Mouse (Mus musculus) cerebellum, adult 8-10 months (tissue): ENCODE measurements around the gene Grin2d.

ENCODE experiments used
- DNase-seq: peaks from one replicate; pipeline ENCODE4 v3.0.0; 2022

Gene Grin2d

GRCm38 (mm10) chr7:45897258-45897757 is 19.1 kb upstream of the Grin2d start:
- no peak for DNase-seq

- peak; percentile 96 for DNase-seq
Measured at GRCm38 (mm10) chr7:45896517-45897257, 18.5 kb upstream of the Grin2d start, which contains the start of the genes Syngr4 and Tmem143. Gene Syngr4, minus strand, starts transcription at chr7:45896714. Gene Tmem143, plus strand, starts transcription at chr7:45896941.

GRCm38 (mm10) chr7:45895931-45896516 is 17.8 kb upstream of the Grin2d start:
- no peak for DNase-seq

GRCm38 (mm10) chr7:45892651-45893050 is 14.5 kb upstream of the Grin2d start:
- no peak for DNase-seq

- DNase-seq = no peak
Measured at GRCm38 (mm10) chr7:45887246-45887645, 9.1 kb upstream of the Grin2d start.

GRCm38 (mm10) chr7:45881011-45881410 is 2.8 kb upstream of the Grin2d start:
- no peak for DNase-seq

GRCm38 (mm10) chr7:45880531-45880930 is 2.4 kb upstream of the Grin2d start:
- DNase-seq = no peak

GRCm38 (mm10) chr7:45876895-45877294 is 1.3 kb downstream of the Grin2d start:
- DNase-seq = no peak

- DNase-seq = peak; percentile 55
Measured at GRCm38 (mm10) chr7:45873061-45873947, 4.9 kb downstream of the Grin2d start.

GRCm38 (mm10) chr7:45872624-45873023 is 5.6 kb downstream of the Grin2d start, which contains the start of gene Kdelr1:
Gene Kdelr1, plus strand, starts transcription at chr7:45872772.
- DNase-seq = peak; percentile 90

- no peak for DNase-seq
Measured at GRCm38 (mm10) chr7:45870282-45871058, 7.7 kb downstream of the Grin2d start.

GRCm38 (mm10) chr7:45869787-45870186 is 8.4 kb downstream of the Grin2d start:
- no peak for DNase-seq

GRCm38 (mm10) chr7:45869107-45869670 is 9.0 kb downstream of the Grin2d start:
- no peak for DNase-seq

- DNase-seq = no peak
Measured at GRCm38 (mm10) chr7:45867871-45868270, 10.3 kb downstream of the Grin2d start.

- peak; percentile 64 for DNase-seq
Measured at GRCm38 (mm10) chr7:45865925-45866910, 12.0 kb downstream of the Grin2d start.

- no peak for DNase-seq
Measured at GRCm38 (mm10) chr7:45864435-45864834, 13.7 kb downstream of the Grin2d start.

- no peak for DNase-seq
Measured at GRCm38 (mm10) chr7:45862804-45863203, 15.4 kb downstream of the Grin2d start.

- DNase-seq = no peak
Measured at GRCm38 (mm10) chr7:45859008-45859407, 19.2 kb downstream of the Grin2d start.

GRCm38 (mm10) chr7:45856950-45857901 is 21.0 kb downstream of the Grin2d start:
- peak; percentile 67 for DNase-seq
